Mouse (Mus musculus) embryonic facial prominence, embryonic 14.5 days (tissue): ENCODE data around the gene Acyp1. TPM values are rescaled to one million over a fixed set of nuclear protein-coding genes. Genes with fewer than 3 reads are reported as not detected.

Source experiments
- ATAC-seq: fragments of 200-750 bp; cut with Nextera tagmentation; 2 replicates; pipeline ENCODE4 v1.8.0; 2017; ENCODE audit warnings: low read depth, moderate number of reproducible peaks, moderate TSS enrichment
- DNase-seq: peaks from one replicate; pipeline ENCODE4 v3.0.0-alpha.2; 2015; ENCODE audit warnings: low spot score
- H3K27ac ChIP-seq: fragments of 300-500 bp; sonication (generic); replicated peaks from 2 replicates; pipeline ENCODE4 v1.5.1; 2014; ENCODE audit warnings: low read depth, mild to moderate bottlenecking, low read length, moderate library complexity
- H3K27me3 ChIP-seq: fragments of 300-500 bp; sonication (generic); replicated peaks from 2 replicates; pipeline ENCODE4 v1.6.1; 2014; ENCODE audit warnings: low read length; ENCODE audit not compliant: control insufficient read depth, insufficient read depth
- H3K36me3 ChIP-seq: fragments of 300-500 bp; sonication (generic); 2 replicates; pipeline ENCODE4 v1.6.1; 2014; ENCODE audit warnings: low read length, mixed read lengths; ENCODE audit not compliant: control insufficient read depth, insufficient read depth
- H3K4me1 ChIP-seq: fragments of 300-500 bp; sonication (generic); 2 replicates; pipeline ENCODE4 v1.6.1; 2014; ENCODE audit warnings: antibody characterized with exemption, low read length; ENCODE audit not compliant: control insufficient read depth, insufficient read depth
- H3K4me2 ChIP-seq: fragments of 300-500 bp; sonication (generic); 2 replicates; pipeline ENCODE4 v1.6.1; 2014; ENCODE audit warnings: low read depth, mild to moderate bottlenecking, low read length, moderate library complexity, mixed read lengths
- H3K4me3 ChIP-seq: fragments of 300-500 bp; sonication (generic); 2 replicates; pipeline ENCODE4 v1.5.1; 2014; ENCODE audit warnings: low read depth, mild to moderate bottlenecking, low read length
- H3K9ac ChIP-seq: fragments of 300-500 bp; sonication (generic); 2 replicates; pipeline ENCODE4 v1.6.1; 2014; ENCODE audit warnings: low read depth, mild to moderate bottlenecking, low read length, moderate library complexity, mixed read lengths
- H3K9me3 ChIP-seq: fragments of 300-500 bp; sonication (generic); 2 replicates; pipeline ENCODE4 v1.6.1; 2016; ENCODE audit warnings: low read length; ENCODE audit not compliant: control insufficient read depth
- WGBS: fragments of 180-500 bp; shearing (Covaris S2); extraction: QIAGEN DNeasy Blood & Tissue Kit; methylation state at CpG from one replicate; pipeline ENCODE4 v1.1.7; 2014; 5-methylcytosine and 5-hydroxymethylcytosine counted together
- polyA plus RNA-seq: library from polyadenylated mRNA; unstranded; fragments of >200 nt; fragmentation: Nextera tagmentation; extraction: Ambion mirVana; gene quantifications from 2 replicates; pipeline ENCODE4 v1.2.1, GENCODE M21; 2014

The Acyp1 gene
- polyA plus RNA-seq, 1 experiment from 2014 or later: 49.1 TPM

DNA sequence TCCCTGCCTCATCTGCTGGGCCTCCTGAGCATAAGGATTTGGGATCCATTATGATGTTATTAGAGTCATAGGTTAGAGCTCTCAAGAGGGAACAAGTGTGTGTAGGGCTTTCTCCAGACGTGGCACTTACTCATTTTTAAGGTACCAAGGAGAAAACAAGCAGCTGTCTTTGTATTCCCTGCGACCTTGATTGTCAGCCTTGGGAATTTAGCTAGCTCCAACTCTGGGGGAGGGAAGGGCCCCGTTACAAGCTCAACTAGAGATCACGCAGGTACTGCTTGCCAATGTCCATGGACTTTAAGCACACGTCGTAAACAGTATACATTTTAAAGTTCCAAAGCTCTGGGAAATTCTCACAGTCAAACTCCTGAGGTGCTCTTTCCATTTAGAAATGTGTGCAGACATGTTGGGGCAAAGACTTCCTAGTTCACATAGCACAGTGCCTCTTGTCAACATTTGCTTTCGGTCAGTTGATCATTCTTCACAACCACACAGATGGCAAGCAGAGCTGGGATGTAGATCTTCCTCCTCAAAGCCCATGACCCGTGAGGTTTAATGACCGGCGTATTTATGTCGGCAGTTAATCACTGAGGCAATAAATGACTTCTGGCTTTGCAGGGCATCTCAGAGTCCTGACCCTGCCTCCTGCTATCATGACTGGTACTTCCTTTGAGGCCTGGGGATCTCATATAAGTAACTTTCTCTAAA is 10.0 kb upstream of the Acyp1 start:
- H3K9me3 ChIP-seq: peaks cover 18% of the 10 kb centered on the region
- H3K27me3 ChIP-seq: no peaks in the 10 kb centered on the region
- ATAC-seq (no peak), DNase-seq (no peak)
- no peak overlapping the region for H3K27ac ChIP-seq
- H3K36me3 ChIP-seq: peaks cover 40% of the 10 kb centered on the region
- no peak overlapping the region for H3K4me3 ChIP-seq
- no peak overlapping the region for H3K9ac ChIP-seq
- no peak overlapping the region for H3K4me2 ChIP-seq
- 65% methylated on average over 11 of the region's 11 CpGs for WGBS
- peaks cover 7% of the 10 kb centered on the region for H3K4me1 ChIP-seq

DNA sequence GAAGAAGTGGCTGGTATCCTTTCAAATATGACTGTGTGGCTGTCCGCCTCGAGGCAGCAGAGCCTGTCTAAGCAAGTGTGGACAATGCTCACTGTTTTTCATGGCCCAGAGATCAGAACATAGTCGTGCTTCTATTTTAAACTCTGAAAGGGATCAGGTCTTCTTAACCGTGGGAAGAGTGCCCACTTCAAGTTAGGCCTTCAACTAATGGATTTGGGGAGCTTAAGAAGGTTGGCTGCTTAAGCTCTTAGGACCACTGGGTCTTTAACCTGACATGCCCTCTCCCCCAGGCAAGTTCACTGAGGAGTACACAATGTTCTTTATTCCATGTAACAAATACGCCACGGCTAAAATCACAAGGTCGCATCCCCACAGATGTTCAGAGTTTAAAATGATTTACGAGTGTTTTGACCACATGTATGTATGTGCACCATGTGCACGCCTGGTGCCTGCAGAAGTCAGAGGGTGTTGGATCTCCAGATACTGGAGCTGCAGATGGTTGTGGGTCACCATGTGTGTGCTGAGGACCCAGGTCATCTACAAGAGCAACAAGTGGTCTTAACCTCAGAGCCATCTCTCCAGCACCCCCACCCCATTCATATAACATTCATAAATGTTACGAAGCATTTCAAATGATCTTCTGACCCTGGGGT is 9.2 kb upstream of the Acyp1 start:
- DNase-seq: peak; percentile 42
- Histone ChIP-seq H3K4me3 (no peak overlapping the region), H3K36me3 (peaks cover 32% of the 10 kb centered on the region), H3K4me1 (peaks cover 7% of the 10 kb centered on the region), H3K9ac (no peak overlapping the region), H3K27ac (0 out of 2 replicates have a peak overlapping the region, but pooled peaks have one; percentile 33), H3K4me2 (no peak overlapping the region), H3K27me3 (no peaks in the 10 kb centered on the region), H3K9me3 (peaks cover 20% of the 10 kb centered on the region)
- no peak for ATAC-seq
- WGBS: 53% methylated on average over 10 of the region's 10 CpGs

DNA sequence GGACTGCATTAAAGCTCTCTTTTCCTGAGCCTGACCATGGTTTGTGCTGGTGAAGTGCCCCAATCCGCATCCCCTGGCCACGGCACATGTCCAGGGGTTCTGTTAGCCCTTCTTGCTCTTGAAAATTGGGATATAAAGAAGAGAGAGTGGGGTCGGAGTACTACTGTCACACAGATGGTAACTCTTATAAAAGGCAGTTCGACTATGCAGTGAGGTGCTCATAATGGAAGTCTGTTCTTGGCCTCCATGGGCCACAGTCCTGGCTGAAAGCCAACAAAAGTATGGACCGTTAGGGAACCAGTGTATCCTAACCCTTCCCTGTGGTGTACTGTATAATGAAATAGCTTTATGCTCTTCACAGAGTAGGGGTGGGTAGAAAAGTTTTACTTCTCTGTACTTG is 8.7 kb upstream of the Acyp1 start:
- WGBS: 66% methylated on average over 5 of the region's 5 CpGs

DNA sequence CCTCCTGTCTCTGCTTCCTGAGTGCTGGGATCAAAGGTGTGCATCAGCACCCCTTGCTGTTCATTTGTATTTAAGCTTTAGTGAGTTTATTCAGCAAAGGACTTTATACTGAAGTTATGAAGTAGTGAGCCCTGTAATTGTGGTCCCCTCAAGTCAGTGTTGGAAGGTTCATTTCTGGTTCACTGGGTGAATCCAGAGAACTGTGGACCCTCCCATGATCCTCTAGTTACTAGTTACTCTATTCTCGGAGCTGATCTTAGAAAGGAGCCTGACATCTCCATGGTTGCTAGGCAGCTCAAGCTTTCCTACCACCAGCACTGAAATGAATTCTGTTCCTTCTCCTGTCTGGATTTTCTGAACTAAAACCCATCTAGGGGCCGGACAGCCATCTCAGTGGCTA is 7.3 kb upstream of the Acyp1 start:
- Histone ChIP-seq H3K27me3 (no peaks in the 10 kb centered on the region), H3K9ac (no peak overlapping the region), H3K36me3 (peaks cover 12% of the 10 kb centered on the region; the same call in 1 of the 2 replicates), H3K4me1 (peaks cover 7% of the 10 kb centered on the region), H3K4me2 (no peak overlapping the region), H3K4me3 (no peak overlapping the region), H3K9me3 (peaks cover 20% of the 10 kb centered on the region), H3K27ac (no peak overlapping the region)
- no peak for DNase-seq
- 82% methylated on average over 2 of the region's 2 CpGs for WGBS
- ATAC-seq: no peak

More for the DNA sequence above, 8.7 kb upstream of the Acyp1 start:
- ATAC-seq (0 out of 2 replicates have a peak, but pooled peaks have one; percentile 20), DNase-seq (no peak)
- H3K27me3 ChIP-seq: no peaks in the 10 kb centered on the region
- H3K4me2 ChIP-seq: no peak overlapping the region
- peaks cover 7% of the 10 kb centered on the region for H3K4me1 ChIP-seq
- H3K27ac ChIP-seq: peak overlapping the region; percentile 33; the same call in 1 of the 2 replicates
- H3K36me3 ChIP-seq: peaks cover 27% of the 10 kb centered on the region
- peaks cover 20% of the 10 kb centered on the region for H3K9me3 ChIP-seq
- H3K4me3 ChIP-seq: no peak overlapping the region
- H3K9ac ChIP-seq: no peak overlapping the region

DNA sequence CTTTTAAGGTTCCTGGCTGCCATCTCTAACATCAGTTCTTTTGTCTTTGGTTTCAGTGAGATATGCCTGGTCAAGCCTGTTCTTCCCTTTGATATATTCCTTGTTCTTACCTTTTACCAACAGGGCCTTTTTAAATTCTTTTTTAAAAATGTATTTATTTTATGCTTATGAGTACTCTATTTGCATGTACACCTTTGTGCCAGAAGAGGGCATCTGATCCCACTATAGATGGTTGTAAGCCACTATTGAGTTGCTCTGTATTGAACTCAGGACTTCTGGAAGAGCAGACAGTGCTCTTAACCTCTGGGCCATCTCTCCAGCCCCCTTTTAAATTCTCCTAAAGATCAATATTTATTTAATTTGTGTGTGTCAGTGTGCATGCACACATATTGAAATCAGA is 4.7 kb upstream of the Acyp1 start:
- H3K4me3 ChIP-seq: no peak overlapping the region
- ATAC-seq (no peak), DNase-seq (no peak)
- H3K4me1 ChIP-seq: peaks cover 13% of the 10 kb centered on the region
- no peaks in the 10 kb centered on the region for H3K27me3 ChIP-seq
- no peak overlapping the region for H3K9ac ChIP-seq
- no peak overlapping the region for H3K27ac ChIP-seq
- peaks cover 20% of the 10 kb centered on the region for H3K9me3 ChIP-seq
- H3K4me2 ChIP-seq: no peak overlapping the region
- no peaks in the 10 kb centered on the region for H3K36me3 ChIP-seq

DNA sequence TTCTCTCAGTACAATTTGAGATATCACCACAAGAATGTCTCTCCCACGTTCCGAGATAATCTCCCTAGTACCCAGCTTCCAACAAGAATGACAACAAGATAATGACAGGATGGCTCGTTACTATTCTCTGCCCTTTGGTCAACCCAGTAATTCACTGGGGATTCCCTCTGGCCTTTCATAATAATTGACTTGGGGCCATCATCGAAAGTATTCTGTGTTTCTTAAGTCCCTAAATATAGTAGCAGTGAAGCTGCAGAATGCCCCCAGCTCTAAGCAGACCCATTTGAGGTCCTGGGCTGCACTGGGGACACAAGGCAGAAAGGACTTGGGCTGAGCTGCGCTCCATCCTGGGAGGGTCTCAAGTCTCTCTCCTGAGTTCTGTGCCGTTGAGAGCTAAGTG is 4.0 kb upstream of the Acyp1 start:
- ATAC-seq: no peak

DNA sequence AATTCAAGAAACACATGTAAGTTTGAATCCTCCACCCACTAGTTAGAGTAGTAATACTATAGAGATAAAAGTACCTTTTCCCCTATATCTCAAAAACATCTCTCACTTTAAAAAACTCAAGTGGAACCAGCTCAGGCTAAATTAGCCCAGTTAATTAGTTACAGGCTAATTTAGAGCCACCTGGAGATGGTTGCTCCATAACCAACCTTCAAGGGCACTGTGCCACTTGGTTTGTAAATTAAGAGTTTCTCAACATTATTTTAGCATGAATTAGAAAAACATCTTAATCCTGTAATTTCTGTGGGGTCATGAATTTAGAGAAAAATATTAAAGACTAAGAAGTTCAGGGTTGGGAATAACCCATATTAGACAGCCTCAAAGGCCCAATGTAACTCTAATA is 3.3 kb upstream of the Acyp1 start:
- peaks cover 23% of the 10 kb centered on the region for H3K9me3 ChIP-seq
- DNase-seq: no peak
- no peak overlapping the region for H3K27ac ChIP-seq
- H3K27me3 ChIP-seq: no peaks in the 10 kb centered on the region
- H3K4me1 ChIP-seq: peaks cover 10% of the 10 kb centered on the region
- no peak overlapping the region for H3K9ac ChIP-seq
- no peaks in the 10 kb centered on the region for H3K36me3 ChIP-seq
- no peak overlapping the region for H3K4me2 ChIP-seq
- ATAC-seq: no peak
- no peak overlapping the region for H3K4me3 ChIP-seq

More for the DNA sequence above, 4.0 kb upstream of the Acyp1 start:
- Histone ChIP-seq H3K27ac (no peak overlapping the region), H3K4me1 (peaks cover 16% of the 10 kb centered on the region), H3K36me3 (no peaks in the 10 kb centered on the region), H3K9ac (no peak overlapping the region), H3K9me3 (peaks cover 20% of the 10 kb centered on the region), H3K4me2 (no peak overlapping the region), H3K4me3 (no peak overlapping the region), H3K27me3 (no peaks in the 10 kb centered on the region)
- no peak for DNase-seq
- 63% methylated on average over 6 of the region's 6 CpGs for WGBS

DNA sequence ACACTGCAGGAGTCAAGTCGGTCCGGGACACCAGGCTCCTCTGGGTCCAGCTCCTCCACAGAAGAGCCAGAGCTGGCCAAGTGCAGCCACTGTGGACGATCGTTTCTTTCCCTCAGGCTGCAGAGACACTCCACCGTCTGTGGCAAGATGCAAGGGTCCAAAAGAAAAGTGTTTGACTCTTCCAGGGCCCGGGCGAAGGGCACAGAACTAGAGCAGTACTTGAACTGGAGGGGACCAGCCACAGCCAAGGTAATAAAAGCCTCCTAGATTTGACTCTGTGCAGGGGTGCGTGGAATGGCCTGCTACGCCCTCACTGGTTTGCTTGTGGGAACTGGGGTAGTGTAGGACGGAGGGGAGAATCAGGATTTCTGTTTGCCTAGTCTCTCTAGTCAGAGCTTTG is 2.4 kb upstream of the Acyp1 start:
- H3K9me3 ChIP-seq: peaks cover 23% of the 10 kb centered on the region
- H3K27ac ChIP-seq: no peak overlapping the region
- H3K4me2 ChIP-seq: no peak overlapping the region
- H3K9ac ChIP-seq: no peak overlapping the region
- no peaks in the 10 kb centered on the region for H3K36me3 ChIP-seq
- no peak for DNase-seq
- ATAC-seq: no peak
- 88% methylated on average over 10 of the region's 10 CpGs for WGBS
- H3K4me1 ChIP-seq: peaks cover 10% of the 10 kb centered on the region; the same call in 1 of the 2 replicates
- no peaks in the 10 kb centered on the region for H3K27me3 ChIP-seq
- no peak overlapping the region for H3K4me3 ChIP-seq
